In the genomic region with DNA sequence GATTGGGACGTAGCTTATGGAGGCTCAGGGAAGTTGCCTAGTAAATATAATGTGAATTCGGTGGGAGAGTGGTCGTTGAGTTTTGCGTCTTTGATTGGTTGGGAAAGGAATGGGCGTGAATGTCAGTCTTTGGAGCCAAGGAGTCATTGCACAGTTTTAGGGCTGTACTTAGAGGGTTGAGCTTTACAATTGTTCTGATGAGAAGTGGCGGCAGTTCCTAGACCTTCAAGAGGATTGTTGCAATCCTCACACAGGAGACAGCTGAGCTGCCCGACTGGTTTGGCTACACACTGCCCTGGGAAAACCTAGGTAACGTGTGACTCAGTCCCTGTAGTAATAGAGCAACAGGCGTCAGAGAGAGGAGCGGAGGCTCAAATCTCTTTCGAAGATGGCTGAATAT, we compare ENCODE assay signal across 8 mouse cellular contexts. TPM values are rescaled to one million over a fixed set of nuclear protein-coding genes. Genes with fewer than 3 reads are reported as not detected.
DNase-seq lines count a peak whose midpoint lies in the region; ATAC-seq and TF ChIP-seq lines count a peak whose summit lies in the region.

No protein-coding gene starts in this region.

- peaks cover 10% of the 10 kb centered on the region for H3K4me1 ChIP-seq in neural tube, embryonic 11.5 days (ENCODE audit: control insufficient read depth, insufficient read depth, low read length)
- peaks cover 25% of the 10 kb centered on the region for H3K4me1 ChIP-seq in hindbrain, embryonic 13.5 days (replicated peaks)
- H3K4me1 ChIP-seq in lung, postnatal 0 days (ENCODE audit: insufficient read depth, low read depth, low read length): 0 out of 2 replicates have a peak, but pooled peaks cover 4% of the 10 kb centered on the region

- peak overlapping the region; percentile 100 for H3K4me3 ChIP-seq in neural tube, embryonic 11.5 days (ENCODE audit: low read depth, low read length)
- H3K4me3 ChIP-seq in hindbrain, embryonic 13.5 days: peak overlapping the region; percentile 97
- peak overlapping the region; percentile 98 for H3K4me3 ChIP-seq in lung, postnatal 0 days (ENCODE audit: low read depth, low read length)

- peak overlapping the region; percentile 90 for H3K9ac ChIP-seq in neural tube, embryonic 11.5 days (ENCODE audit: low read length)
- H3K9ac ChIP-seq in hindbrain, embryonic 13.5 days: peak overlapping the region; percentile 98
- peak overlapping the region; percentile 97 for H3K9ac ChIP-seq in lung, postnatal 0 days (replicated peaks; ENCODE audit: low read depth)

- no peak for ATAC-seq in neural tube, embryonic 11.5 days (ENCODE audit: insufficient read depth, low FRiP score, low TSS enrichment)
- no peak for ATAC-seq in hindbrain, embryonic 13.5 days (ENCODE audit: low FRiP score)
- ATAC-seq in lung, postnatal 0 days: peak; percentile 87

- H3K36me3 ChIP-seq in neural tube, embryonic 11.5 days (ENCODE audit: control insufficient read depth, insufficient read depth, low read length): no peaks in the 10 kb centered on the region
- H3K36me3 ChIP-seq in hindbrain, embryonic 13.5 days: no peaks in the 10 kb centered on the region; the same call in 1 of the 2 replicates
- H3K36me3 ChIP-seq in lung, postnatal 0 days (ENCODE audit: insufficient read depth, low read length): no peaks in the 10 kb centered on the region

- no peaks in the 10 kb centered on the region for H3K9me3 ChIP-seq in neural tube, embryonic 11.5 days (ENCODE audit: control insufficient read depth, low read length)
- no peaks in the 10 kb centered on the region for H3K9me3 ChIP-seq in hindbrain, embryonic 13.5 days
- H3K9me3 ChIP-seq in lung, postnatal 0 days (ENCODE audit: low read length): no peaks in the 10 kb centered on the region

- no peak overlapping the region for H3K27ac ChIP-seq in neural tube, embryonic 11.5 days (ENCODE audit: low read depth, low read length)
- H3K27ac ChIP-seq in hindbrain, embryonic 13.5 days: no peak overlapping the region
- H3K27ac ChIP-seq in lung, postnatal 0 days (ENCODE audit: low read length): peak overlapping the region; percentile 94

- peak; percentile 79 for TF ChIP-seq EP300 in lung, postnatal 0 days (IDR thresholded peaks at IDR 0.05)

- WGBS in neural tube, embryonic 11.5 days: 39% methylated on average over 11 of the region's 11 CpGs
- 46% methylated on average over 11 of the region's 11 CpGs for WGBS in hindbrain, embryonic 13.5 days
- WGBS in lung, postnatal 0 days: 16% methylated on average over 11 of the region's 11 CpGs

- no peak for DNase-seq in neural tube, embryonic 11.5 days (ENCODE audit: low spot score)
- DNase-seq in neural tube, embryonic 10.5 days (ENCODE audit: extremely low spot score, low spot score): no peak
- peak; percentile 35 to 49 for DNase-seq in adrenal gland, postnatal 36 days
- peak; percentile 93 for DNase-seq in lung, postnatal 0 days (ENCODE audit: low spot score)
- DNase-seq in right cerebral cortex, adult 18-20 months: no peak
- no peak for DNase-seq in layer of hippocampus, postnatal 36 days
- DNase-seq in gastrocnemius, postnatal 4 days (ENCODE audit: low spot score in 2 of 2): no peak

- H3K27me3 ChIP-seq in neural tube, embryonic 11.5 days (ENCODE audit: control insufficient read depth, insufficient read depth, low read length): no peaks in the 10 kb centered on the region
- H3K27me3 ChIP-seq in hindbrain, embryonic 13.5 days: no peaks in the 10 kb centered on the region
- H3K27me3 ChIP-seq in lung, postnatal 0 days (replicated peaks; ENCODE audit: insufficient read depth, low read length): no peaks in the 10 kb centered on the region

- H3K4me2 ChIP-seq in neural tube, embryonic 11.5 days (ENCODE audit: low read depth): peak overlapping the region; percentile 83
- H3K4me2 ChIP-seq in hindbrain, embryonic 13.5 days: peak overlapping the region; percentile 84
- H3K4me2 ChIP-seq in lung, postnatal 0 days (replicated peaks; ENCODE audit: low read depth, low read length): peak overlapping the region; percentile 67

- TF ChIP-seq CTCF in lung, postnatal 0 days (IDR thresholded peaks at IDR 0.05): no peak

RNA-seq across cellular contexts. Expression of a gene that starts 1.2 kb away (rescaled TPM):
- 85.7 and 90.9 TPM in 2 replicates for polyA plus RNA-seq in neural tube, embryonic 11.5 days (2014; fragmentation: Nextera tagmentation; extraction: Ambion mirVana)
- total RNA-seq in adrenal gland, postnatal 36 days (2021): 100 to 1,000 TPM; 115 to 126 TPM
- polyA plus RNA-seq in hindbrain, embryonic 13.5 days (2015; fragmentation: Nextera tagmentation; extraction: Ambion mirVana): 96.1 and 98.2 TPM in 2 replicates
- polyA plus RNA-seq in lung, postnatal 0 days (2015; fragmentation: Nextera tagmentation; extraction: Ambion mirVana): 45.5 and 54.3 TPM in 2 replicates
- total RNA-seq in layer of hippocampus, postnatal 36 days (2021): 100 to 1,000 TPM; 215 to 216 TPM
- 10 to 100 TPM; 65.0 to 68.3 TPM for total RNA-seq in gastrocnemius, postnatal 4 days (2021)

RNA-seq across cellular contexts. Expression of a gene that starts 44.4 kb away (rescaled TPM):
- 23.6 and 24.4 TPM in 2 replicates for polyA plus RNA-seq in neural tube, embryonic 11.5 days (2014; fragmentation: Nextera tagmentation; extraction: Ambion mirVana)
- 10 to 100 TPM; 43.8 to 68.9 TPM for total RNA-seq in adrenal gland, postnatal 36 days (2021)
- polyA plus RNA-seq in hindbrain, embryonic 13.5 days (2015; fragmentation: Nextera tagmentation; extraction: Ambion mirVana): 6.0 and 6.5 TPM in 2 replicates
- polyA plus RNA-seq in lung, postnatal 0 days (2015; fragmentation: Nextera tagmentation; extraction: Ambion mirVana): 15.0 and 15.5 TPM in 2 replicates
- 10 to 100 TPM; 16.9 to 18.6 TPM for total RNA-seq in layer of hippocampus, postnatal 36 days (2021)
- 10 to 100 TPM; 24.3 to 27.1 TPM for total RNA-seq in gastrocnemius, postnatal 4 days (2021)

Comparison
In these comparisons a context has a peak if more than half of its experiments do, and no peak if none do; other contexts are left out.
1. DNase-seq: peak in adrenal gland, postnatal 36 days (2 of 2) and lung, postnatal 0 days (single experiment); none in neural tube, embryonic 11.5 days (single experiment), neural tube, embryonic 10.5 days (single experiment), right cerebral cortex, adult 18-20 months (single experiment), layer of hippocampus, postnatal 36 days (0 of 2) and gastrocnemius, postnatal 4 days (0 of 2).
2. Peak in every context shown above with its lines, with median percentiles within 50 percentile points of each other: H3K4me2 ChIP-seq, H3K4me3 ChIP-seq and H3K9ac ChIP-seq.